Mouse (Mus musculus) 3134 (cell line): ENCODE results near the gene Stxbp5.

Experiments
- DNase-seq: peaks from one replicate; pipeline ENCODE4 v3.0.0-alpha.2; 2011; ENCODE audit warnings: low spot score; ENCODE audit not compliant: insufficient read length; ENCODE audit errors: extremely low read depth

Gene Stxbp5

DNA sequence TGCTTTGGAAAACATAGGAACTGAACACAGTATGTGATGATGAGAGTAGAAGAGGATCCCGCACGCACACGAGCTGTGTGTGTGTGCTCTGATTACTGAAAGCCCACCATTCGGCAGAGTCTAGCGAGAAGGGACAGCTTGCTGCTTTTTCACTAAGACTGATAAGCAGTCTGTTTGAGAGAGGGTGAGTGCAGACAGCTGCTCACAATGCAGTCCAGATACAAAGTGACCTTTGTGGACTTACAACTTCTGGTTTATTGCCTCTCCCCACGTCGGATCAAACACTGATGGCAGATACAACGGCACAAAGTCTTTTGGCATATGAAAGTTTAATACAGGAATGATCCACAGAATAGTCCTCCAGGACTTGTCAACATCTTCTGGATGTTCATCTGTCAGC lies 140.6 kb downstream of the Stxbp5 start:
- no peak for DNase-seq

- DNase-seq, result no peak
These were observed 144.3 kb downstream of the Stxbp5 start for GRCm38 (mm10) chr10:9756546-9756945.

GRCm38 (mm10) chr10:9754893-9755541 lies 145.9 kb downstream of the Stxbp5 start:
- no peak for DNase-seq

GRCm38 (mm10) chr10:9733861-9734260 lies 167.0 kb downstream of the Stxbp5 start:
- no peak for DNase-seq

DNA sequence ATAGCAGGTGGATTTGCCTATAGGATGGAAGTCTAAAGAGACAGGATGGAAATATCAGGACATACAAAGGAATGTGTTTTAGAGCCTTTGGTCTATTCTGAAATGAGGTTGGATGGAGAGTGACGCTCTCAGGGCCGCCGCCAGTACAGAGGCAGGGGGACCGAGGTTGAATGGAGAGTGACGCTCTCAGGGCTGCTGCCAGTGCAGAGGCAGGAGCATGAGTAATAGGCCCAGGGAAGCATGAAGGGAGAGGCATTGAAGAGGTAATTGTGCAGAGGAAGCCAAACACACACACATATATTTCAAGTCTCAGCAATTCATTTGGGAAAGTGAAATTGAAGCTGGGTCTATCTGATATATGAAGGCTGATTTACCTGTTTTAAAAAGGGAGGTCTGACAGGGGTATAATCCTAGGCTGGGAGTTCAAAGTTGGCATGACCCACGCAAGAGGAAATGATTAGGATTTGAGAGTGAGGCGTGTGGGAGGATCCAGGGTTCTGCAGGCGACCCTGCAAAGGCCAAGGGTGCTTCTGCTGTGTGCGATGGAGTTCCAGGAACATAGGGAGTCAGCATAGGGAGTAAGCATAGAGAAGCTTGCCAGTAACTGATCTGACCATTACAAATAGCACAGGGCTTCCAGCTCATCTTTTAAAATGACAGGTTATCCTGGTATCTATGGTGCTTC lies 168.7 kb downstream of the Stxbp5 start:
- DNase-seq, result no peak

- no peak for DNase-seq
These were observed 178.2 kb downstream of the Stxbp5 start for GRCm38 (mm10) chr10:9722519-9723303.

GRCm38 (mm10) chr10:9720027-9720426 lies 180.9 kb downstream of the Stxbp5 start:
- DNase-seq, result no peak

DNA sequence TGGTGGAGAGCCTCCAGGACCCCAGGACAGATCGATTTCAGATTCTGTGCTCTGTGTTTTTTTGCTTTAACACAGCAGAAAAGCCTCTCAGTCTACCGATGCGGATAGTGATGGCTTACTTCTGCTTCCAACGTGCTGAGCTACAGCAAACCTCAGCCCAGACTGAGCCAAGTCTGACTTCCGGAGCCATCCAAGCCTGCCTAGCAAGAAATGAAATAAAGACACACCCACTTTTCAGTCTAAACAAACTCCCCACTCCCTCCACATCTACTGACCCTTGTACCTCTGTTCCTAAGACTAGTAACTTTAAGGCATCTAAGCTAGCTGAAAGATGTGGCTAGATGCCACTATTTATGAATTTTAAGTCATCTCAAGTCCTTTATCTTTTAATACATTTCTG lies 182.8 kb downstream of the Stxbp5 start:
- DNase-seq, result no peak
